Mouse (Mus musculus): ENCODE measurements at regions not wholly inside any gene's neighbourhood (a gene's known extent, or its start where the extent isn't known, plus 50 kb on each side); places are given as distances from the start of the nearest gene placed in this dataset.

GRCm38 (mm10) chr13:30046504-30047169 lies 60.8 kb upstream of the E2f3 start:
- DNase-seq (ENCODE audit: low spot score) (no peak), ATAC-seq (replicated peaks; ENCODE audit: low FRiP score) (no peak)
- Histone ChIP-seq H3K9ac (ENCODE audit: low read length) (no peak overlapping the region), H3K4me1 (replicated peaks; ENCODE audit: control insufficient read depth, insufficient read depth, low read length) (no peaks in the 10 kb centered on the region), H3K27me3 (ENCODE audit: control insufficient read depth, insufficient read depth, low read length) (no peaks in the 10 kb centered on the region), H3K4me3 (ENCODE audit: low read depth, low read length) (no peak overlapping the region), H3K36me3 (ENCODE audit: control insufficient read depth, insufficient read depth, low read length) (no peaks in the 10 kb centered on the region), H3K9me3 (ENCODE audit: control insufficient read depth, low read length) (no peaks in the 10 kb centered on the region), H3K27ac (ENCODE audit: low read depth, low read length) (no peak overlapping the region), H3K4me2 (ENCODE audit: low read depth, low read length, severe bottlenecking) (no peak overlapping the region)
- WGBS, result 84% methylated on average over 5 of the region's 5 CpGs

GRCm38 (mm10) chr13:30046061-30046460 lies 60.2 kb upstream of the E2f3 start:
- ATAC-seq (replicated peaks; ENCODE audit: low FRiP score) (no peak), DNase-seq (ENCODE audit: low spot score) (no peak)
- no peak overlapping the region for H3K27ac ChIP-seq (ENCODE audit: low read depth, low read length)
- H3K9ac ChIP-seq (ENCODE audit: low read length), result no peak overlapping the region
- 71% methylated on average over 15 of the region's 15 CpGs for WGBS
- H3K27me3 ChIP-seq (ENCODE audit: control insufficient read depth, insufficient read depth, low read length), result no peaks in the 10 kb centered on the region
- no peak overlapping the region for H3K4me2 ChIP-seq (ENCODE audit: low read depth, low read length, severe bottlenecking)
- H3K36me3 ChIP-seq (ENCODE audit: control insufficient read depth, insufficient read depth, low read length), result no peaks in the 10 kb centered on the region
- no peaks in the 10 kb centered on the region for H3K4me1 ChIP-seq (replicated peaks; ENCODE audit: control insufficient read depth, insufficient read depth, low read length)
- H3K4me3 ChIP-seq (ENCODE audit: low read depth, low read length), result no peak overlapping the region
- no peaks in the 10 kb centered on the region for H3K9me3 ChIP-seq (ENCODE audit: control insufficient read depth, low read length)

GRCm38 (mm10) chr13:30045225-30045624 lies 59.4 kb upstream of the E2f3 start:
- no peak overlapping the region for H3K9ac ChIP-seq (ENCODE audit: low read length)
- H3K4me2 ChIP-seq (ENCODE audit: low read depth, low read length, severe bottlenecking), result no peak overlapping the region
- no peak for ATAC-seq (replicated peaks; ENCODE audit: low FRiP score)
- no peaks in the 10 kb centered on the region for H3K4me1 ChIP-seq (replicated peaks; ENCODE audit: control insufficient read depth, insufficient read depth, low read length)
- no peaks in the 10 kb centered on the region for H3K27me3 ChIP-seq (ENCODE audit: control insufficient read depth, insufficient read depth, low read length)
- no peaks in the 10 kb centered on the region for H3K36me3 ChIP-seq (ENCODE audit: control insufficient read depth, insufficient read depth, low read length)
- no peak overlapping the region for H3K4me3 ChIP-seq (ENCODE audit: low read depth, low read length)
- DNase-seq (ENCODE audit: low spot score), result no peak
- no peaks in the 10 kb centered on the region for H3K9me3 ChIP-seq (ENCODE audit: control insufficient read depth, low read length)
- H3K27ac ChIP-seq (ENCODE audit: low read depth, low read length), result no peak overlapping the region
- WGBS, result 85% methylated on average over 6 of the region's 6 CpGs

- no peak for ATAC-seq (replicated peaks; ENCODE audit: low FRiP score)
- DNase-seq (ENCODE audit: low spot score), result no peak
- Histone ChIP-seq H3K9ac (ENCODE audit: low read length) (no peak overlapping the region), H3K4me3 (ENCODE audit: low read depth, low read length) (no peak overlapping the region), H3K36me3 (ENCODE audit: control insufficient read depth, insufficient read depth, low read length) (no peaks in the 10 kb centered on the region), H3K27me3 (ENCODE audit: control insufficient read depth, insufficient read depth, low read length) (no peaks in the 10 kb centered on the region), H3K4me1 (replicated peaks; ENCODE audit: control insufficient read depth, insufficient read depth, low read length) (no peaks in the 10 kb centered on the region), H3K4me2 (ENCODE audit: low read depth, low read length, severe bottlenecking) (no peak overlapping the region), H3K9me3 (ENCODE audit: control insufficient read depth, low read length) (no peaks in the 10 kb centered on the region), H3K27ac (ENCODE audit: low read depth, low read length) (no peak overlapping the region)
- WGBS, result 92% methylated on average over 2 of the region's 2 CpGs
Observed at GRCm38 (mm10) chr13:30044790-30045189, 58.9 kb upstream of the E2f3 start.

- no peaks in the 10 kb centered on the region for H3K9me3 ChIP-seq (ENCODE audit: control insufficient read depth, low read length)
- ATAC-seq (replicated peaks; ENCODE audit: low FRiP score), result no peak
- 72% methylated on average over 15 of the region's 15 CpGs for WGBS
- H3K4me3 ChIP-seq (ENCODE audit: low read depth, low read length), result no peak overlapping the region
- H3K27ac ChIP-seq (ENCODE audit: low read depth, low read length), result no peak overlapping the region
- no peak overlapping the region for H3K4me2 ChIP-seq (ENCODE audit: low read depth, low read length, severe bottlenecking)
- no peaks in the 10 kb centered on the region for H3K27me3 ChIP-seq (ENCODE audit: control insufficient read depth, insufficient read depth, low read length)
- H3K4me1 ChIP-seq (replicated peaks; ENCODE audit: control insufficient read depth, insufficient read depth, low read length), result no peaks in the 10 kb centered on the region
- DNase-seq (ENCODE audit: low spot score), result no peak
- no peak overlapping the region for H3K9ac ChIP-seq (ENCODE audit: low read length)
- H3K36me3 ChIP-seq (ENCODE audit: control insufficient read depth, insufficient read depth, low read length), result no peaks in the 10 kb centered on the region
Observed at GRCm38 (mm10) chr13:30042689-30043320, 56.9 kb upstream of the E2f3 start.

GRCm38 (mm10) chr13:30041501-30042295 lies 55.8 kb upstream of the E2f3 start:
- H3K27ac ChIP-seq (ENCODE audit: low read depth, low read length), result no peak overlapping the region
- H3K9ac ChIP-seq (ENCODE audit: low read length), result no peak overlapping the region
- no peak overlapping the region for H3K4me2 ChIP-seq (ENCODE audit: low read depth, low read length, severe bottlenecking)
- H3K9me3 ChIP-seq (ENCODE audit: control insufficient read depth, low read length), result no peaks in the 10 kb centered on the region
- H3K4me1 ChIP-seq (replicated peaks; ENCODE audit: control insufficient read depth, insufficient read depth, low read length), result no peaks in the 10 kb centered on the region
- H3K36me3 ChIP-seq (ENCODE audit: control insufficient read depth, insufficient read depth, low read length), result no peaks in the 10 kb centered on the region
- WGBS, result 88% methylated on average over 3 of the region's 3 CpGs
- H3K4me3 ChIP-seq (ENCODE audit: low read depth, low read length), result no peak overlapping the region
- H3K27me3 ChIP-seq (ENCODE audit: control insufficient read depth, insufficient read depth, low read length), result no peaks in the 10 kb centered on the region
- no peak for ATAC-seq (replicated peaks; ENCODE audit: low FRiP score)
- DNase-seq (ENCODE audit: low spot score), result no peak

- no peaks in the 10 kb centered on the region for H3K36me3 ChIP-seq (ENCODE audit: control insufficient read depth, insufficient read depth, low read length)
- no peak overlapping the region for H3K4me2 ChIP-seq (ENCODE audit: low read depth, low read length, severe bottlenecking)
Observed at GRCm38 (mm10) chr13:30040288-30040687, 54.4 kb upstream of the E2f3 start.

GRCm38 (mm10) chr13:30039791-30040190 lies 53.9 kb upstream of the E2f3 start:
- no peak for ATAC-seq (replicated peaks; ENCODE audit: low FRiP score)
- no peaks in the 10 kb centered on the region for H3K9me3 ChIP-seq (ENCODE audit: control insufficient read depth, low read length)
- H3K4me2 ChIP-seq (ENCODE audit: low read depth, low read length, severe bottlenecking), result no peak overlapping the region
- no peak overlapping the region for H3K27ac ChIP-seq (ENCODE audit: low read depth, low read length)
- no peaks in the 10 kb centered on the region for H3K36me3 ChIP-seq (ENCODE audit: control insufficient read depth, insufficient read depth, low read length)
- no peaks in the 10 kb centered on the region for H3K4me1 ChIP-seq (replicated peaks; ENCODE audit: control insufficient read depth, insufficient read depth, low read length)
- H3K9ac ChIP-seq (ENCODE audit: low read length), result no peak overlapping the region
- 73% methylated on average over 2 of the region's 2 CpGs for WGBS
- H3K4me3 ChIP-seq (ENCODE audit: low read depth, low read length), result no peak overlapping the region
- no peak for DNase-seq (ENCODE audit: low spot score)
- H3K27me3 ChIP-seq (ENCODE audit: control insufficient read depth, insufficient read depth, low read length), result no peaks in the 10 kb centered on the region

More at GRCm38 (mm10) chr13:30040288-30040687, 54.4 kb upstream of the E2f3 start:
- WGBS, result 89% methylated on average over 4 of the region's 4 CpGs
- H3K27ac ChIP-seq (ENCODE audit: low read depth, low read length), result no peak overlapping the region
- no peaks in the 10 kb centered on the region for H3K4me1 ChIP-seq (replicated peaks; ENCODE audit: control insufficient read depth, insufficient read depth, low read length)
- no peaks in the 10 kb centered on the region for H3K9me3 ChIP-seq (ENCODE audit: control insufficient read depth, low read length)
- no peak overlapping the region for H3K4me3 ChIP-seq (ENCODE audit: low read depth, low read length)
- H3K9ac ChIP-seq (ENCODE audit: low read length), result no peak overlapping the region
- DNase-seq (ENCODE audit: low spot score), result no peak
- no peaks in the 10 kb centered on the region for H3K27me3 ChIP-seq (ENCODE audit: control insufficient read depth, insufficient read depth, low read length)
- no peak for ATAC-seq (replicated peaks; ENCODE audit: low FRiP score)
